Mouse (Mus musculus): ENCODE data around the gene Disp2. TPM values are rescaled to one million over a fixed set of nuclear protein-coding genes. Genes with fewer than 3 reads are reported as not detected.

Disp2 gene
- total and polyA plus RNA-seq, 3 experiments = 0.15 to 0.43 TPM; not detected in 1

DNA sequence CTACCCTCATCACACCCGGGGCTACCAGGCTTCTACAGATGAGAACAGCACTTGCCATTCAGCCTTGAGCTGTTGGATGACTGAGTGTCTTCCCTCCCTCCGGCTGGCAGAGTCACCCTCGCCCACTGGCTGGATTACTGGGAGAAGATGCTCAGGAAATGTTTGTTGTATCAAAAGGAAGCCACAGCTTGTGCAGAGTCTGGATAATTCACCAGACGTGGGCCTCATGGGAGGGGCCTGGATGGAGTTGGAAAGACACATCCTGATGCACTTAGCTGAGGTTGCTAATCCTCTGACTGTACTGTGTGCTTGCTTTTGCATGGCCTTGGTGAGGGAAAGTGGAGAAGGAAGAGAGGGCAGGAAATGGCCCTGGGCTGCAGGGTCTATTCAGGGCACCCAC, 23.4 kb upstream of the Disp2 start:
- no peaks in the 10 kb centered on the region for H3K9me3 ChIP-seq (replicated peaks; ENCODE audit: insufficient read depth, low read length)
- no peaks in the 10 kb centered on the region for H3K27me3 ChIP-seq (ENCODE audit: control insufficient read depth in 1 of 2, insufficient read depth in 2 of 2, low read length in 2 of 2)
- no peak overlapping the region for H3K4me3 ChIP-seq (ENCODE audit: control insufficient read depth in 1 of 2, insufficient read depth in 1 of 2, low read depth in 2 of 2, low read length in 2 of 2)
- H3K79me2 ChIP-seq (ENCODE audit: control insufficient read depth, insufficient read depth, low read length, poor library complexity) = no peaks in the 10 kb centered on the region
- DNase-seq (ENCODE audit: low read depth, low spot score) = no peak
- no peak overlapping the region for H3K9ac ChIP-seq (ENCODE audit: control insufficient read depth, low read depth, low read length, poor library complexity, severe bottlenecking)
- H3K36me3 ChIP-seq (ENCODE audit: control insufficient read depth in 1 of 2, insufficient read depth in 2 of 2, low read length in 2 of 2) = peaks cover 0 to 19% of the 10 kb centered on the region in 2 experiments; a peak in 2 of 4 replicates
- no peak for TF ChIP-seq RCOR1 (IDR thresholded peaks at IDR 0.05; ENCODE audit: low read depth, low read length)
- no peak for TF ChIP-seq ZMIZ1 (IDR thresholded peaks at IDR 0.05; ENCODE audit: low read depth, low read length)
- TF ChIP-seq MAZ (IDR thresholded peaks at IDR 0.05; ENCODE audit: low read depth, low read length) = no peak
- no peak for TF ChIP-seq MEF2A (IDR thresholded peaks at IDR 0.05; ENCODE audit: extremely low read depth, insufficient replicate concordance, low read depth, low read length, poor library complexity, severe bottlenecking)
- TF ChIP-seq MAFK (IDR thresholded peaks at IDR 0.05; ENCODE audit: borderline replicate concordance, low read depth, low read length) = no peak
- no peak for TF ChIP-seq E2F4 (IDR thresholded peaks at IDR 0.05; ENCODE audit: borderline replicate concordance, low read depth, low read length)
- no peak for TF ChIP-seq MAX (IDR thresholded peaks at IDR 0.05; ENCODE audit: low read length)
- TF ChIP-seq TCF12 (IDR thresholded peaks at IDR 0.05; ENCODE audit: low read depth, low read length) = no peak
- no peak for TF ChIP-seq GABPA (IDR thresholded peaks at IDR 0.05; ENCODE audit: low read depth, low read length)
- TF ChIP-seq ZC3H11A (IDR thresholded peaks at IDR 0.05; ENCODE audit: low read depth, low read length) = no peak
- TF ChIP-seq JUND (IDR thresholded peaks at IDR 0.05; ENCODE audit: low read depth, low read length) = no peak
- no peak for TF ChIP-seq MYC (IDR thresholded peaks at IDR 0.05; ENCODE audit: low read depth, low read length)
- peaks cover 4 to 16% of the 10 kb centered on the region in 2 experiments; a peak in 3 of 4 replicates for H3K4me1 ChIP-seq (ENCODE audit: control insufficient read depth in 1 of 2, insufficient read depth in 2 of 2, low read length in 2 of 2)
- no peak overlapping the region for H3K27ac ChIP-seq (ENCODE audit: control insufficient read depth, low read depth, low read length)

- no peak overlapping the region for H3K27ac ChIP-seq (ENCODE audit: control insufficient read depth, low read depth, low read length)
- no peak for TF ChIP-seq EP300 (IDR thresholded peaks at IDR 0.05; ENCODE audit: low read depth in 1 of 2, low read length in 2 of 2)
- no peak for TF ChIP-seq MAX (IDR thresholded peaks at IDR 0.05; ENCODE audit: low read length)
- peak; percentile 94 for TF ChIP-seq RAD21 (IDR thresholded peaks at IDR 0.05; ENCODE audit: low read depth, low read length)
- TF ChIP-seq SMC3 (IDR thresholded peaks at IDR 0.05; ENCODE audit: low read depth, low read length) = peak; percentile 83
- TF ChIP-seq NELFE (IDR thresholded peaks at IDR 0.05; ENCODE audit: low read depth, low read length) = no peak
- TF ChIP-seq MYC (IDR thresholded peaks at IDR 0.05; ENCODE audit: low read depth, low read length) = 0 out of 2 replicates have a peak, but pooled peaks have one; percentile 41
- peak; percentile 82 to 94 (median 82) for TF ChIP-seq CTCF (IDR thresholded peaks at IDR 0.05 in 2 of 3, conservative IDR thresholded peaks at IDR 0.05 in 1 of 3; ENCODE audit: control insufficient read depth in 1 of 3, insufficient read depth in 1 of 3, low read depth in 2 of 3, low read length in 3 of 3, poor library complexity in 1 of 3, severe bottlenecking in 1 of 3)
- no peak for TF ChIP-seq KAT2A (conservative IDR thresholded peaks at IDR 0.05; ENCODE audit: low read depth, low read length)
- peak; percentile 80 for TF ChIP-seq ZC3H11A (IDR thresholded peaks at IDR 0.05; ENCODE audit: low read depth, low read length)
- 0 out of 2 replicates have a peak, but pooled peaks have one; percentile 21 for TF ChIP-seq ZNF384 (IDR thresholded peaks at IDR 0.05; ENCODE audit: low read depth, low read length)
- TF ChIP-seq SIN3A (IDR thresholded peaks at IDR 0.05; ENCODE audit: low read length) = peak; percentile 33; the same call in 1 of the 2 replicates
- no peak for TF ChIP-seq BHLHE40 (IDR thresholded peaks at IDR 0.05; ENCODE audit: borderline replicate concordance, low read depth, low read length)
- no peak for TF ChIP-seq POLR2AphosphoS2 (IDR thresholded peaks at IDR 0.05; ENCODE audit: low read length)
- TF ChIP-seq ETS1 (IDR thresholded peaks at IDR 0.05; ENCODE audit: low read depth, low read length) = no peak
- no peak for TF ChIP-seq E2F4 (IDR thresholded peaks at IDR 0.05; ENCODE audit: borderline replicate concordance, low read depth, low read length)
- no peak for TF ChIP-seq RCOR1 (IDR thresholded peaks at IDR 0.05; ENCODE audit: low read depth, low read length)
- peak; percentile 65; the same call in 1 of the 2 replicates for TF ChIP-seq MAZ (IDR thresholded peaks at IDR 0.05; ENCODE audit: low read depth, low read length)
- no peak for TF ChIP-seq ZKSCAN1 (IDR thresholded peaks at IDR 0.05; ENCODE audit: low read depth, low read length)
- no peak; the same call in 1 of the 2 replicates for TF ChIP-seq TCF12 (IDR thresholded peaks at IDR 0.05; ENCODE audit: low read depth, low read length)
- no peaks in the 10 kb centered on the region for H3K9me3 ChIP-seq (replicated peaks; ENCODE audit: insufficient read depth, low read length)
- no peak overlapping the region for H3K4me3 ChIP-seq (ENCODE audit: control insufficient read depth in 1 of 2, insufficient read depth in 1 of 2, low read depth in 2 of 2, low read length in 2 of 2)
- DNase-seq (ENCODE audit: low read depth, low spot score) = peak; percentile 84
- H3K27me3 ChIP-seq (ENCODE audit: control insufficient read depth in 1 of 2, insufficient read depth in 2 of 2, low read length in 2 of 2) = no peaks in the 10 kb centered on the region
- H3K36me3 ChIP-seq (ENCODE audit: control insufficient read depth in 1 of 2, insufficient read depth in 2 of 2, low read length in 2 of 2) = peaks cover 0 to 8% of the 10 kb centered on the region in 2 experiments; a peak in 2 of 4 replicates
- peaks cover 3% of the 10 kb centered on the region for H3K79me2 ChIP-seq (ENCODE audit: control insufficient read depth, insufficient read depth, low read length, poor library complexity)
- H3K9ac ChIP-seq (ENCODE audit: control insufficient read depth, low read depth, low read length, poor library complexity, severe bottlenecking) = no peak overlapping the region
- H3K4me1 ChIP-seq (ENCODE audit: control insufficient read depth in 1 of 2, insufficient read depth in 2 of 2, low read length in 2 of 2) = peaks cover 3 to 19% of the 10 kb centered on the region in 2 experiments; a peak in 3 of 4 replicates
Measured at GRCm38 (mm10) chr2:118759828-118760227, 19.7 kb upstream of the Disp2 start.

Measured in MEL (cell line).